Mouse (Mus musculus) liver, adult (tissue): ENCODE measurements around the gene Ogg1.
A peak's percentile ranks its signal among the peaks of the same experiment; 100 is the strongest.

Source experiments
- GATA4 ChIP-seq: IDR thresholded peaks from 2 replicates; pipeline ENCODE4 v1.6.1; 2014; ENCODE audit warnings: mild to moderate bottlenecking, low read length; ENCODE audit not compliant: insufficient replicate concordance

The Ogg1 gene

DNA sequence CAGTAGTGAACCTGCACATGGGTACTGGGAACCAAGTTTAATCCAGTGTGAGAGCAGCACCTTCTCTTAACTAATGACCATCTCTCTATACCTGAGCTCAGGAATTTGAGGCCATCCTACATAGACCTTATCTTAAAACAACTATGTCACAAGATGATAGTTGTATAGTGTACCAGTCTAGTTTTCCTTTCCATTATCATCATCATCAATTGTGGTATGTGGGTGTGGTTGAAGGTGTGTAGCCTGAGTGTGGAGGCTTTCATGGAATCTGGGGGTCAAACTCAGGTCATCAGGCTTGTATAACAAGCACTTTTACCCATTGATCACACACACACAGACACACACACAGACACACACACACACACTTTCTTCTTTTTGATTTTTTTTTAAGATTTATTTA, 23.8 kb downstream of the Ogg1 start:
- no peak for TF ChIP-seq GATA4

DNA sequence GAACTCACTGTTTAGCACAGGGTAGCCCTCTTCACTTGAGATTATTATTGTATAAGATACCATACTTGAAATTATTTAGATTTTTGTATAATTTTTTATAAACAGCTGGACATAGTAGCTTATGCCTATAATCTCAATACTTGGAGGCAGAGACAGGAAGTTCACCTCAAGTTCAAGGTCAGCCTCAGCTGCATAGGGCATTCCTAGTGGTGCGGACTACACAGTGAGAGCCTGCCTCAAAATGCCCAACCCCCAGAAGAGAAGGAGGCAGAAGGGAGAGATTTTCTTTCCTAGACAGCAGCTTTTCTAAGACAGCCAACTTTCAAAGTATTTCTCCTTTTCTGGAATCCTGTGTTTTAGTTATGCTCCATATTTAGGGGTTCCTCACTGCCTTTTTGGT, 24.4 kb downstream of the Ogg1 start:
- TF ChIP-seq GATA4 = no peak

DNA sequence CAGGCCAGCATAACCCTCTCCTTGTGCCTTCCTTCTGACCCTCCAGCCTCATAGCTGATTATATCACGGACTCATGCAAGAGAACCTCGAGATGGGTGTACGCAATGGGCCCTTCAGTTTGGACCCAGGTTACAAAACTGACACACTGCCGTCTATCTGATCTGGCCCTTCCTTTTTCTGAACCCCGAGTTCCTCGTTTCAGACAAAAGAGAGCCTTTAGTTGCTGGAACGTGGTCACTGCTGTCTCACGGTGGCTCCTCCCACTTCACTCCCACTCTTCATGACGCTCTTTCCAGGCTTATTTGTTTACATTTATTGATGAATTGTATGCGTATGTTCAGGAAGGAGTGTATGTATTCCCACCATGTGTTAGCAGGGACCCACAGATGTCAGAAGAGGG, 24.9 kb downstream of the Ogg1 start:
- no peak for TF ChIP-seq GATA4

DNA sequence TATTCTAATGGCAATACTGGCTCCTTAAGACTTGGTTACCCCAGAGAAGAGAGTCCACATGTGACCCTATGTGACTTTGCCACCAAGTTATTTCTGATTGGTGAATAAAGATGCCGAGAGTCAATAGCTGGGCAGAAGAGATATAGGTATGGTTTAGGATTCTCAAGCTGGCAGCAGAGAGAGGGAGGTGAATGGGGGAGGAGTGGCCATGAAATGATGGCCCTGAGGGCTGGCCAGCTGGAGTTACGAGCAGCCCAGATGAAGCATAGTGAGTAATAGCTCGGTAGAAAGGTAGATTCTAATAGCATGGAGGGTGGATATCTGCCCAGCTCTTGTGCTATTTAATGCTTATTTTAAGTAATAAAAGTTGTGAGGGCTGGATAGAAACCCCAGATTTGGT, 26.0 kb downstream of the Ogg1 start:
- no peak for TF ChIP-seq GATA4

DNA sequence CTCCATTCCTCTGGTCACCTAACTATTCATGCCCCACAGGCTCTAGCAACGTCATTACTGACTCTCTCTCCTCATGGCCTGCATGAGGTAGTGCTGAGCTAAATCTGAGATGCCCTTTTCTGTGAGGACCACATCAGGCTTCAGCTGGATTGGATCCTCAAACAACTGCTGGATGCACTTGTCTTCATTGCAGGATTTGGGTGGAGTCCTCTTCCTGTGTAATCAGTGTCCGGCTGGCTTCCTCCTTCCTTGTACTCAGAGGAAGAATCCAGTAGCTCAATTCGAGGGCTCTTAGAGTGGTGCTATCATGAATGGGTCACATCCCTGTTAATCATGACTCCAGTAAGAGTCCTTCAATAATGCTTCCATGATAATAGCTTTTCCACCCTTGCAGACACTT, 26.9 kb downstream of the Ogg1 start:
- peak; percentile 14; the same call in 1 of the 2 replicates for TF ChIP-seq GATA4

DNA sequence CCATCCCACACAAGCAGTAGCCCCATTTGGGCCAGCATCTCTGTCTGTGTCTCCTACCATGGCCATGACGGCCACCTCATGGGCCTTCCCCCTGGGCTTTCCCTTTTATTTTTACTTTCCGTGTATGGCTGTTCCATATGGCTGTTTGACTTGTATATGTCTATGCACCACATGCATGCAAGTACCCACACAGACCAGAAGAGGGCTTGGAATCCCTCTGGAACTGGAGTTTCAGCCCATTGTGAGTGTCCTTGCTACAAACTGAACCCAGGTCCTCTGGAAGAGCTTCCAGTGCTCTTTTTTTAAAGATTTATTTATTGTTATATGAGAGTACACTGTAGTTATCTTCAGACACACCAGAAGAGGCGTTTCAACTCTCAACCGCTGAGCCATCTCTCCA, 34.7 kb downstream of the Ogg1 start:
- no peak for TF ChIP-seq GATA4

DNA sequence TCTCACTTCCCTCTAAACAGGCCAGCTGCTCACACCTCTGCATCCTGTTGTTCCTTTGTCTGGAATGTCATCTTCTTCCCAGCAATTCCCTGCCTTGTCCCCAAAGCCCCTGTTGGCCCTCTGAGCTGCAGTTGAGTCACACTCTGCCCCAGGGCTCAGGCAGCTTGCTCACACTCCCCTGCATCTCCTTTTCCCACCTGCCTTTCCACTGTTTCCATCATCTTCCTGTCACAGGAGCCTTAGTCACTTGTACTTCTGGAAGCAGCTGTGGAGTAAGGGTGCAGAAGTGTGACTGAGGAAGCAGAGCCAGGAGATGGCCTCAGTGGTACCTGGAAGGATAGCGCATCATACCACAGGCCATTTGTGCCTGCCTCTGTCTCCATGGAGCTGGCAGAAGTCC, 35.5 kb downstream of the Ogg1 start:
- no peak for TF ChIP-seq GATA4

DNA sequence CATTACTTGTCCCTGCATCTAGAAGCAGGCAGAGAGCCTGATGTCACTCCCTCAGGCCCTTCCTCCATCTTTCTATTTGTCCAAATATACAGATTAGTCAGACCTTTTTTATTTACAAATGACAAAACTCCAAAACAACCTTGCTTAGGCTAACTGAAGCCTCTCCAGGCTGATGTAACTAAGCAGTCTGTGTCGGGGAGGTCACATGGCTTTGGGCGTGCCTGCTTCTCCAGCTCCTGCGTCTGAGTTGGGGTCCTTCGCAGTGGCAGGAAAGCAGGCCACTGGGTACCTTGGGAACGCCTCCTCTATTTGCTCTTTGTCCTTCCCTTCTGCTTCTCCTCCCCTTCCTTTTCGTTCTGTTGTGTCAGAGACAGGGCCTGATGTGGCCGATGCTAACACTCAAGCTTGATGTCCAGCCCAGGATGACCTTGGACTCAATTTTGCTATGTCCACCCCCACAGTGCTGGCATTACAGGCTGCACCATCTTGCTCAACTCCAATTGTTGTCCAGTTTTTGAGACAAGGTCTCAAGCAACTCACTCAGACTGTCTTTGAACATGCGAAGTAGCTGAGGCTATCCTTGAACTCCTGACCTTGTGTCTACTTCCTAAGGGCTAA, 37.9 kb downstream of the Ogg1 start:
- TF ChIP-seq GATA4 = no peak

DNA sequence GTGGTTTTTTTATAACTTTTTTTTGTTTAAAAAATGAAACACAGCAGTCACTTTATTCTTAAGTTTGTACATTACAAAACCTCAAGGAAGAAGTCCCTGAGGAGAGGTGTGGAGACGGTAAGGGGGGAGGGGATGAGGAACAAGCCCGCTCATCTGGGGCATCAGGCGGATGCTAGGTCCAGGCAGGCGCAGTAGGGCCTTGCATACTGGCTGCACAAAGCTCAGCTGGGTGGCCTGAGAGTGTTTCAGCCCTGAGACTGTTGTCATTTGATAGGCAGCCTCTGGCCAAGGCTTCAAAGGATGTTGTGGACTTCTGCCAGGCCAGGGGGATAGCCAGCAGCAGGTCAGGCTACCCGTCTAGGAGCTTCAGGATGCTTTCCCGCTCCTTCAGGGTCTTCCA, 39.9 kb downstream of the Ogg1 start:
- no peak for TF ChIP-seq GATA4

DNA sequence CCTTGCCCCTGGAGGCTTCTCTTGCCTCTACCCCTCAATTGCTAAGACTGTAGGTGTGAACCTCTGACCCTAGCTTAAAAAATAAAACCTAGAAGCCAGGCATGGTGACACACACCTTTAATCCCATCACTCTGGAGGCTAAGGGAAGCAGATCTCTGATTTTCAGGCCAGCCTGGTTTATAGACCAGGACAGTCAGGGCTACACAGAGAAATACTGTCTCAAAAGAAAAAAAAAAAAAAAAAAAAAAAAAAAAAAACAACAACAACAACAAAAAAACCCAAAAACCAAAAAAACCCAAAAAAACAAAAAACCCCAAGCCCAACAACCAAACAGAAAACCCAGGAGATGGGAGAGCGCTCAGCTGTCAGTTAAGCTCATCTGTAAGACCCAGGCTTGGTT, 40.8 kb downstream of the Ogg1 start:
- TF ChIP-seq GATA4 = no peak

DNA sequence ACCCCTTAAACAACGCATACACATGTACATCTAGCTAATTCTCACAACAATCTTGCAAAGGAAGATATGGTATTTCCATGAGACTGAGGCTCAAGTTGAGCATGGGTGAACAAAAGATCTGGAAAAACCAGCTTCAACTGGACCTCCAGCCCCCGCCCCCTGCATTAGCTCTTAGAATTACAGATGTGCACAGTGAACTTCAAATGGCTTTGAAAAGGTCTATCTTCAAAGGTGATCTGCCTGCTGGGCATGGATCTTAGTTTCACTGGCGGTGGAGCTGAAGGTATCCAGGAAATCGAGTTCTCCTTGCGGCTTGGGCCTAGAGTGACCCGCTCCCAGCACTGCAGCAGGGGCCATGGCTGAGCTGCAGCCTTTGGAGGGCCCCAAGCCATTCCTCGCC, 41.4 kb downstream of the Ogg1 start:
- TF ChIP-seq GATA4 = no peak

DNA sequence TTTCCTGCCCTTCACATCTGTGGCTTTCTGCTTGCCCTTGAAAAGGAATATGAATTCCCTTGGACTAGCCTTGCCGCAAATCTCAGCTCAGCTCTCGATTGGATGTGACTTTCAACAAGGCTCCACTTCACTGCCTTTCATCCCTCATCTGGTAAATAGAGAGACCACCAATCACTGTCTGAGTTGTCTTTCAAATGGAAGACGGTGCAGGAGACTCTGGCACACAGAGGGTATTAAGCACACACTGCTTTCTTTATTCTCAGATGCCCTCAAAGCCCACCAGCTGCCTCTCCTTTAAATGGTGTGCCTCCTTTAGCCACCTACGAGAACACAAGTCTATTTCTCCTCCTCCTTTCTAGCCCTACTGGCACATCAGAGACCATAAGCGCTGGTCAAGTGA, 41.8 kb downstream of the Ogg1 start:
- no peak for TF ChIP-seq GATA4

DNA sequence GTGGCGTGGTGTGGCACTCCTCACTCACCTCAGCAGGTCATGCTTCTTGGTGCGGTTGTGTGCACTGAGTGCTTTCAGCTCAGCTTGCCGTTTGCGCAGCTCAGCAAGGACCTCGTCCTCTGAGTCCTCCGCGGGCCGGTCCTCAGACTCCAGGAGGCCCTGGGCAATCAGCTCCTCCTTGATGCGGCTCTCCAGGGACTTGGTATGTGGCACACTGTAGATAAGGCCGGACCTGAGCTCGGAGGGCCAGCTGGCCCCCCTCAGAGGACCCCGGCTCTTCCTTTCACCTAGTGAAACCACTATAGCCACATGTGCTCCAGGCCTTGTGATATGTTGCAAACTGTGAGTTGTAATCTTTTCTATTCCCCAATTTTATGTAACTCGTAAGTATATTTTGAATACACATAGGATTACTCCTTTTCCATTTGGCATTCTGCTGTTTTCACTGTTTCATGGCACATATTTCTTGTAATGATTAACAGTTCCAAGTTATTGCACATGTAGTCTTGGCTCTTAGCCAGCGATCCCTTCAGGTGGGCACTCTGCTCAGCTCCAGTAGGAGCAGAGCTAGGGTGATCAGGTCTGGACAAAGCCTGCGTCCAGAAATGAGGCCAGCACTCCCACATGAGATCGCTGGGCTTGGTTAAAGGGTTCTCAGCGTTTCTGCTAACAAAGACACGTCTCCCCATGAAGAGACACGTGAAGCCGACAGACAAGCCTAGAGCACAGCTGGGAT, 43.6 kb downstream of the Ogg1 start:
- no peak for TF ChIP-seq GATA4

DNA sequence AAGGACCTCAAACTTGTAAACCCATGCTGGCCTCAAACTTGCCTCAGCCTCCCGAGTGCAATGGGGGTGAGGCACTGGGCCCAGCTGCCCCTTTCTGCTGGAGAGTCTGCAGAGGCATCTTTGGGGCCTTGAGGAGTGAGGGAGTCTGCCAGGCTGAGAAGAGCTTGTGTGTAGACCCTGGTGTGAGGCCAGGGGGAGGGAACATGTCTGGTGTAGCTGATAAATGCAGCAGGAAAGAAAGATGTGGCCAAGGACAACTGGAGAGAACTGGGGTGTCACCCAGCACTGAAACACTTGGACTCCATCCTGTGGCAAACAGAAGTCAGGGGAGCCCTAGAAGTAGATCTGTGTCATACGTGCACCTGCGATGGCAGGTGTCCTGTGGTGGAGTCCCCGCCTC, 46.7 kb downstream of the Ogg1 start:
- TF ChIP-seq GATA4 = no peak

DNA sequence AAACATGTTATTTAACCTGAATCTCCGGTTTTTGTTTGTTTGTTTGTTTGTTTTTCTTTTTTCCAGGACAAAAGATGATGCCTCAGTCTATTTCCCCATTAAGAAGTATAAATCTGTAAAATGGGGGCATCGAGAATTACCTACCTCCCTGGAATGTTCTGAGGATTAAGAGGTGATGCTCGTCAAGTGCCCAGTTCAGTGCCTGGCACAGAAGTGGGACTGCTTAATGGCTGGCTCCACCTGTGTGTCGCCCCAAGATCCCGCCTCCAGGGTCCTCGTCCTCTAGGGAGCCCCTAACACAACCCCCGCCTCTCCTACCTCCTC, 50.4 kb downstream of the Ogg1 start:
- TF ChIP-seq GATA4 = no peak

DNA sequence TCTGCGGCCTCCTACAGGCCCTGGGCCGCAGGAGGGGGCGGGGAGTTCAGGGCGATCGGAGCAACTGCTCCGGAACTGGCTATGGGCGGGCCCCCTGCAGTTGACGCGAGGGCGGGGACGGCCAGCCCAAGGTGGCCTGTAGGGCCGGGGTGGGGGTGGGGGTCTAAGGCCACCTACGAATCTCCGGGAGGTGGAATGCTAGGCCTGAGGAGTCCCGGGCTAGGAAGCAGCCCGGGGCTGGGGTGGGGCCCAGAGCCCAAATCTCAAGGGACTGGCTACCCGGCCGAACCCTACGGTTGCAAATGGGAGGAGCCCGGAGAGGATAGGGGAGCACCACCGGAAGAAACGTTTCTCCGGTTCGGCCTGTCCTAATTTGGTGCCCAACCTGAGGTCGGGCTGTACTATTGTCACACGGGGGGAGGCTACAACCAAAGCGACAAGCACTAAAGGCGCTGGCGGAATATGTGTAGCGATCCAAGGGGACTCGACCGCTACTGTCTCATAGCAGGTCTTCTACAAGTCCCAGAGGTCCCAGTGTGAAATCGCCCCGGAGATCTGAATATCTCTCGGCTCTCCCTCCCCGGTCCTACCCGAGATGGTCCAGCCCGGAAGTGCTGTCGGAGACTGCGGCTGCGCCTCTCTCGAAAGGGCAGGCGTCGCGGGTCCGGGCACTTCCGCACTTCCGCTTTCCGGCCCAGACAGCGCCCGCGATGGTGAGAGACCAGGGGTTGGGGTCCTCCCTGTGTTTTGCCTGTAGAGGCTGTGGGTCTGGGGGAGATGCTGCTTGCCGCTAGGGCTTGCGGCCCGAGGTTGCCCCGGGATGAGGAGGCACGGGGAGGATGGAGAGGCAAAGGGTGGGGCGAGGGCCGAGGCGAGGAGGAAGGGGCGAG, 51.0 kb downstream of the Ogg1 start, which contains the start of the genes Tada3 and Arpc4:
TSS of gene Tada3 (minus strand) at position 388 of the 890 bp plus-strand sequence.
TSS of gene Arpc4 (plus strand) at position 620 of the 890 bp plus-strand sequence.
- TF ChIP-seq GATA4 = no peak; the same call in 1 of the 2 replicates

DNA sequence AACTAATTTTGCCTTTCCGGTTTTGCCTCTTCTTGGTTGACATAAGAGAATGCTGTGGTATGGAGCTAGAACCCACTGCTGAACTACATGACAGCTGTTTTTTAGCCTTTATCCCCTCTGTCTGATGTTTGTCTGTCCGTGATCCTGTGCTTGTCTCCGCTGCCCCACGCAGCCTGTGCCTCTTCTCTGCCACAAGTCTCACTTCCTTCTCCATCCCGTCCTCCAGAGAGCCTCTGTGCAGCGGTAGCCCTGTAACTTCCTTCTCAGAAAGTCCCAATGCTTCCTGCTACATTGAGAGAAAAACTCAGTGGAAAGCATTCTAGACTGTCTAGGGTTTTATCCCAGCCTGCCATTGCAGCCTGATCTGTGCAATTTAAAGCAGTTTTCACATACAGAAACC, 52.5 kb downstream of the Ogg1 start:
- TF ChIP-seq GATA4 = no peak

DNA sequence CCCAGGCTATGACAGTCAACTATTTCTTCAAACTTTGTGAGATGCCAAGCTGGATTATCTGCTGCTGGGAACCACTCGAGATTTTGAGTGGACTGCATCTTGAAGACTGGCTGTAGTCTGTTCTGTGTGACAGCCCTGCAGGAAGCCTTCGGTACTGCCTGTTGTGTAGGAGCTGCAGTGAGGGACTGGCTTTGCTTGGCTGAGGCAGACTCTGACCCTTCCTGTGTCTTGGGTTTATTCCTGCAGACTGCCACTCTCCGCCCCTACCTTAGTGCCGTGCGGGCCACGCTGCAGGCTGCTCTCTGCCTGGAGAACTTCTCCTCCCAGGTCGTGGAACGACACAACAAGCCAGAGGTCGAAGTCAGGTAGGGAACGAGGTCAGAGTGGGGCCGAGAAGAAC, 53.7 kb downstream of the Ogg1 start:
- no peak for TF ChIP-seq GATA4
